Mouse (Mus musculus): Measurements from ENCODE around the gene Dek. TPM values are rescaled to one million over a fixed set of nuclear protein-coding genes. Genes with fewer than 3 reads are reported as not detected.

Gene Dek
- polyA plus RNA-seq, 2 experiments from 2014 or later: 155 to 174 TPM

- no peak for ATAC-seq
These were observed 3.2 kb upstream of the Dek start for GRCm38 (mm10) chr13:47109239-47109638.

GRCm38 (mm10) chr13:47106580-47106888 is 533 bp upstream of the Dek start:
- no peak for ATAC-seq

GRCm38 (mm10) chr13:47104856-47105541 is 1.0 kb downstream of the Dek start:
- ATAC-seq: no peak

- no peak for ATAC-seq
These were observed 1.9 kb downstream of the Dek start for GRCm38 (mm10) chr13:47104146-47104545.

GRCm38 (mm10) chr13:47100587-47100986 is 5.4 kb downstream of the Dek start:
- ATAC-seq: no peak

GRCm38 (mm10) chr13:47099265-47099664 is 6.7 kb downstream of the Dek start:
- no peak for ATAC-seq

GRCm38 (mm10) chr13:47096591-47096990 is 9.4 kb downstream of the Dek start:
- no peak for ATAC-seq

GRCm38 (mm10) chr13:47093791-47094190 is 12.2 kb downstream of the Dek start:
- ATAC-seq: no peak

- no peak for ATAC-seq
These were observed 16.7 kb downstream of the Dek start for GRCm38 (mm10) chr13:47089271-47089670.

GRCm38 (mm10) chr13:47088433-47088832 is 17.6 kb downstream of the Dek start:
- ATAC-seq: no peak

- ATAC-seq: no peak
These were observed 25.0 kb downstream of the Dek start for GRCm38 (mm10) chr13:47080905-47081505.

- ATAC-seq: no peak
These were observed 27.2 kb downstream of the Dek start for GRCm38 (mm10) chr13:47078799-47079198.

- no peak for ATAC-seq
These were observed 28.6 kb downstream of the Dek start for GRCm38 (mm10) chr13:47077367-47077766.

GRCm38 (mm10) chr13:47076156-47076555 is 29.8 kb downstream of the Dek start:
- ATAC-seq: no peak

- no peak for ATAC-seq
These were observed 33.5 kb downstream of the Dek start for GRCm38 (mm10) chr13:47072484-47072883.

- no peak for ATAC-seq
These were observed 34.1 kb downstream of the Dek start for GRCm38 (mm10) chr13:47071871-47072270.

GRCm38 (mm10) chr13:47070329-47071080 is 35.5 kb downstream of the Dek start:
- ATAC-seq: no peak

- ATAC-seq: no peak
These were observed 39.0 kb downstream of the Dek start for GRCm38 (mm10) chr13:47067001-47067400.

- no peak for ATAC-seq
These were observed 39.5 kb downstream of the Dek start for GRCm38 (mm10) chr13:47066516-47066915.

- ATAC-seq: no peak
These were observed 41.8 kb downstream of the Dek start for GRCm38 (mm10) chr13:47063985-47064760.

- no peak for ATAC-seq
These were observed 43.2 kb downstream of the Dek start for GRCm38 (mm10) chr13:47062756-47063155.

- ATAC-seq: no peak
These were observed 49.2 kb downstream of the Dek start for GRCm38 (mm10) chr13:47056781-47057180.

GRCm38 (mm10) chr13:47056126-47056525 is 49.9 kb downstream of the Dek start:
- no peak for ATAC-seq
